Mouse (Mus musculus): ENCODE results near the gene Lrrfip2. TPM values are rescaled to one million over a fixed set of nuclear protein-coding genes. Genes with fewer than 3 reads are reported as not detected.

The Lrrfip2 gene
- total and polyA plus RNA-seq, 3 experiments = 16.6 to 30.9 (median 25.2) TPM

DNA sequence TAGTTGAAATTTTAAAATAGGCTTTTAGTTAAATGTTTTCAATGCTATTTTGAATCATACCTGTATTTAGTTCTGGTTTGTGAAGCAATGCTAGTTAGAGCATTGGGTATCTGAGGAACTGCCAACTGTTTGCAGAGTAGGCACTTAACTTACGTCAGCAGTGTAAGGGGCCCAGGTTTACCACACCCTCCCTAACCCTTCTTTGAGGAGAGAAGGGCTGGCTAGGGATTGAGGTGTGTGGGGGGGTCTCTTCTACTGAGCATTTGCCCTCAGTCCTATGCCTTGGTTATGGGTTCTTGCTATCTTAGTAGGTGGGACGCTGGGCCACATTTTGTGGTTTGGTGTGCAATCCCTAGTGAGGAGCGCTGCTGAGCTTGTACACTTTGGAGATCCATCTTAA, 79.7 kb downstream of the Lrrfip2 start:
- peaks cover 5 to 27% of the 10 kb centered on the region in 2 experiments for H3K36me3 ChIP-seq (replicated peaks in 1 of 2; ENCODE audit: control insufficient read depth in 1 of 2, insufficient read depth in 1 of 2, low read length in 1 of 2)

GRCm38 (mm10) chr9:111197712-111198111, 80.3 kb downstream of the Lrrfip2 start:
- no peak overlapping the region for H3K4me2 ChIP-seq (ENCODE audit: insufficient read depth, low read depth, poor library complexity, severe bottlenecking)
- peaks cover 5 to 27% of the 10 kb centered on the region in 2 experiments for H3K36me3 ChIP-seq (replicated peaks in 1 of 2; ENCODE audit: control insufficient read depth in 1 of 2, insufficient read depth in 1 of 2, low read length in 1 of 2)
- dilution Hi-C loops (cut with MboI; ENCODE audit: extremely low pct_ligation_motif_present, extremely low pct_unique_long_range_greater_than_20kb, low sequenced_read_pairs) = no loop called here
- no peaks in the 10 kb centered on the region for H3K9me3 ChIP-seq (replicated peaks; ENCODE audit: low read length)
- no peak for DNase-seq (ENCODE audit: extremely low read depth)
- no peaks in the 10 kb centered on the region for H3K4me1 ChIP-seq (ENCODE audit: control insufficient read depth in 1 of 2, insufficient read depth in 2 of 2)
- H3K27me3 ChIP-seq (replicated peaks) = no peaks in the 10 kb centered on the region
- H3K9ac ChIP-seq (ENCODE audit: insufficient read depth, low read depth) = no peak overlapping the region
- H3K27ac ChIP-seq (ENCODE audit: insufficient read depth, low read depth) = no peak overlapping the region
- in situ Hi-C loops (cut with MboI; ENCODE audit: low pct_ligation_motif_present, low pct_unique_long_range_greater_than_20kb, low sequenced_read_pairs) = no loop called here
- no peak overlapping the region for H3K4me3 ChIP-seq (replicated peaks in 1 of 3; ENCODE audit: low read depth in 2 of 3, low read length in 2 of 3, poor library complexity in 1 of 3)
- no peaks in the 10 kb centered on the region for H3K79me2 ChIP-seq (replicated peaks; ENCODE audit: control insufficient read depth, extremely low read depth, insufficient read depth, poor library complexity, severe bottlenecking)
- TF ChIP-seq EP300 (IDR thresholded peaks at IDR 0.05; ENCODE audit: low read length) (no peak), MAFK (IDR thresholded peaks at IDR 0.05; ENCODE audit: insufficient replicate concordance, low read length) (no peak), ZMIZ1 (IDR thresholded peaks at IDR 0.05; ENCODE audit: low read depth, low read length) (no peak), SMC3 (IDR thresholded peaks at IDR 0.05; ENCODE audit: low read depth, low read length) (no peak), JUN (IDR thresholded peaks at IDR 0.05; ENCODE audit: insufficient read depth, low read depth, low read length) (no peak), CHD2 (IDR thresholded peaks at IDR 0.05; ENCODE audit: low read length) (no peak), IRF4 (IDR thresholded peaks at IDR 0.05; ENCODE audit: low read depth, low read length) (no peak), USF1 (IDR thresholded peaks at IDR 0.05; ENCODE audit: low read depth, low read length) (no peak), KAT2A (IDR thresholded peaks at IDR 0.05; ENCODE audit: insufficient replicate concordance, low read length) (no peak), CTCF (conservative IDR thresholded peaks at IDR 0.05 in 1 of 2, IDR thresholded peaks at IDR 0.05 in 1 of 2; ENCODE audit: low read depth in 2 of 2, low read length in 2 of 2) (no peak), ZNF384 (IDR thresholded peaks at IDR 0.05; ENCODE audit: low read depth, low read length) (no peak), E2F4 (IDR thresholded peaks at IDR 0.05; ENCODE audit: insufficient replicate concordance, low read depth, low read length) (no peak), NELFE (IDR thresholded peaks at IDR 0.05; ENCODE audit: low read depth, low read length) (no peak), RAD21 (IDR thresholded peaks at IDR 0.05; ENCODE audit: low read depth, low read length) (no peak), GABPA (IDR thresholded peaks at IDR 0.05; ENCODE audit: insufficient replicate concordance, low read depth, low read length) (no peak), MAX (IDR thresholded peaks at IDR 0.05; ENCODE audit: low read length) (no peak), MEF2A (IDR thresholded peaks at IDR 0.05; ENCODE audit: borderline replicate concordance, low read depth, low read length) (no peak), NRF1 (IDR thresholded peaks at IDR 0.05; ENCODE audit: low read depth, low read length) (no peak)

More for the DNA sequence above, 79.7 kb downstream of the Lrrfip2 start:
- dilution Hi-C loops (cut with MboI; ENCODE audit: extremely low pct_ligation_motif_present, extremely low pct_unique_long_range_greater_than_20kb, low sequenced_read_pairs) (no loop called here), in situ Hi-C loops (cut with MboI; ENCODE audit: low pct_ligation_motif_present, low pct_unique_long_range_greater_than_20kb, low sequenced_read_pairs) (no loop called here)
- TF ChIP-seq POLR2A (IDR thresholded peaks at IDR 0.05; ENCODE audit: low read depth, low read length) (no peak), PAX5 (IDR thresholded peaks at IDR 0.05; ENCODE audit: low read length) (no peak), NELFE (IDR thresholded peaks at IDR 0.05; ENCODE audit: low read depth, low read length) (no peak), JUN (IDR thresholded peaks at IDR 0.05; ENCODE audit: insufficient read depth, low read depth, low read length) (no peak), MAX (IDR thresholded peaks at IDR 0.05; ENCODE audit: low read length) (no peak), KAT2A (IDR thresholded peaks at IDR 0.05; ENCODE audit: insufficient replicate concordance, low read length) (no peak), IRF4 (IDR thresholded peaks at IDR 0.05; ENCODE audit: low read depth, low read length) (no peak), MXI1 (IDR thresholded peaks at IDR 0.05; ENCODE audit: low read depth, low read length) (no peak), ZC3H11A (IDR thresholded peaks at IDR 0.05; ENCODE audit: low read depth, low read length) (no peak), BHLHE40 (IDR thresholded peaks at IDR 0.05; ENCODE audit: low read depth, low read length) (no peak), USF2 (conservative IDR thresholded peaks at IDR 0.05; ENCODE audit: low read depth, low read length) (no peak), POLR2AphosphoS2 (IDR thresholded peaks at IDR 0.05; ENCODE audit: low read depth, low read length) (no peak), CHD1 (IDR thresholded peaks at IDR 0.05; ENCODE audit: low read depth, low read length) (no peak), TCF12 (IDR thresholded peaks at IDR 0.05; ENCODE audit: low read depth, low read length) (no peak), RCOR1 (conservative IDR thresholded peaks at IDR 0.05; ENCODE audit: low read depth, low read length) (no peak), MAFK (IDR thresholded peaks at IDR 0.05; ENCODE audit: insufficient replicate concordance, low read length) (no peak), GABPA (IDR thresholded peaks at IDR 0.05; ENCODE audit: insufficient replicate concordance, low read depth, low read length) (no peak), CTCF (conservative IDR thresholded peaks at IDR 0.05 in 1 of 2, IDR thresholded peaks at IDR 0.05 in 1 of 2; ENCODE audit: low read depth in 2 of 2, low read length in 2 of 2) (no peak), RAD21 (IDR thresholded peaks at IDR 0.05; ENCODE audit: low read depth, low read length) (no peak)
- H3K4me3 ChIP-seq (replicated peaks in 1 of 3; ENCODE audit: low read depth in 2 of 3, low read length in 2 of 3, poor library complexity in 1 of 3) = no peak overlapping the region
- H3K4me2 ChIP-seq (ENCODE audit: insufficient read depth, low read depth, poor library complexity, severe bottlenecking) = no peak overlapping the region
- no peaks in the 10 kb centered on the region for H3K79me2 ChIP-seq (replicated peaks; ENCODE audit: control insufficient read depth, extremely low read depth, insufficient read depth, poor library complexity, severe bottlenecking)
- no peak overlapping the region for H3K27ac ChIP-seq (ENCODE audit: insufficient read depth, low read depth)
- H3K9ac ChIP-seq (ENCODE audit: insufficient read depth, low read depth) = no peak overlapping the region
- no peaks in the 10 kb centered on the region for H3K27me3 ChIP-seq (replicated peaks)
- H3K4me1 ChIP-seq (ENCODE audit: control insufficient read depth in 1 of 2, insufficient read depth in 2 of 2) = no peaks in the 10 kb centered on the region
- no peak for DNase-seq (ENCODE audit: extremely low read depth)
- no peaks in the 10 kb centered on the region for H3K9me3 ChIP-seq (replicated peaks; ENCODE audit: low read length)
